Mouse (Mus musculus): ENCODE results near the gene Tob1.

The Tob1 gene

GRCm38 (mm10) chr11:94198405-94199146, 12.7 kb upstream of the Tob1 start:
- no peak for DNase-seq (ENCODE audit: low read depth, low spot score)

GRCm38 (mm10) chr11:94199771-94200170, 11.5 kb upstream of the Tob1 start:
- no peak for DNase-seq (ENCODE audit: low read depth, low spot score)

- DNase-seq (ENCODE audit: low read depth, low spot score), result no peak
Observed at GRCm38 (mm10) chr11:94200422-94200821, 10.8 kb upstream of the Tob1 start.

- no peak for DNase-seq (ENCODE audit: low read depth, low spot score)
Observed at GRCm38 (mm10) chr11:94202106-94202505, 9.1 kb upstream of the Tob1 start.

- no peak for DNase-seq (ENCODE audit: low read depth, low spot score)
Observed at GRCm38 (mm10) chr11:94203066-94203465, 8.2 kb upstream of the Tob1 start.

GRCm38 (mm10) chr11:94206398-94207114, 4.7 kb upstream of the Tob1 start:
- peak; percentile 50 for DNase-seq (ENCODE audit: low read depth, low spot score)

GRCm38 (mm10) chr11:94208811-94209675, 2.2 kb upstream of the Tob1 start:
- no peak for DNase-seq (ENCODE audit: low read depth, low spot score)

- DNase-seq (ENCODE audit: low read depth, low spot score), result no peak
Observed at GRCm38 (mm10) chr11:94209695-94210131, 1.5 kb upstream of the Tob1 start.

GRCm38 (mm10) chr11:94210191-94211086, 815 bp upstream of the Tob1 start:
- DNase-seq (ENCODE audit: low read depth, low spot score), result peak; percentile 98

GRCm38 (mm10) chr11:94211651-94212488, 616 bp downstream of the Tob1 start:
- DNase-seq (ENCODE audit: low read depth, low spot score), result no peak

GRCm38 (mm10) chr11:94212489-94212836, 1.2 kb downstream of the Tob1 start:
- no peak for DNase-seq (ENCODE audit: low read depth, low spot score)

GRCm38 (mm10) chr11:94212997-94213396, 1.7 kb downstream of the Tob1 start:
- DNase-seq (ENCODE audit: low read depth, low spot score), result no peak

- DNase-seq (ENCODE audit: low read depth, low spot score), result no peak
Observed at GRCm38 (mm10) chr11:94213735-94214594, 2.7 kb downstream of the Tob1 start.

GRCm38 (mm10) chr11:94215581-94215980, 4.3 kb downstream of the Tob1 start:
- DNase-seq (ENCODE audit: low read depth, low spot score), result no peak

- no peak for DNase-seq (ENCODE audit: low read depth, low spot score)
Observed at GRCm38 (mm10) chr11:94216247-94216646, 5.0 kb downstream of the Tob1 start.

GRCm38 (mm10) chr11:94221257-94221656, 10.0 kb downstream of the Tob1 start:
- no peak for DNase-seq (ENCODE audit: low read depth, low spot score)

GRCm38 (mm10) chr11:94223531-94223930, 12.3 kb downstream of the Tob1 start:
- no peak for DNase-seq (ENCODE audit: low read depth, low spot score)

GRCm38 (mm10) chr11:94225985-94226384, 14.7 kb downstream of the Tob1 start:
- no peak for DNase-seq (ENCODE audit: low read depth, low spot score)

- no peak for DNase-seq (ENCODE audit: low read depth, low spot score)
Observed at GRCm38 (mm10) chr11:94228416-94228815, 17.2 kb downstream of the Tob1 start.

All from telencephalon, adult 2 months (tissue).